Mouse (Mus musculus) hematopoietic stem cell, adult 5-6 weeks (primary cell): Measurements from ENCODE around the gene Prkcd. TPM values are rescaled to one million over a fixed set of nuclear protein-coding genes. Genes with fewer than 3 reads are reported as not detected.

Experiments
- ATAC-seq, 2 experiments: fragments of 125-278 bp in 1 of 2; replicated peaks in 1 of 2; 2 replicates each; pipeline ENCODE4 v1.8.0; 2016 to 2017; ENCODE audit warnings: inconsistent platforms in 2 of 2, mild to moderate bottlenecking in 2 of 2, moderate number of reproducible peaks in 2 of 2, low read depth in 1 of 2, moderate TSS enrichment in 1 of 2; ENCODE audit not compliant: low FRiP score in 2 of 2, poor library complexity in 2 of 2, severe bottlenecking in 2 of 2, insufficient read depth in 1 of 2, low TSS enrichment in 1 of 2
- total RNA-seq: library from RNA; stranded (forward); fragments of 172-1452, 232-1000 nt; gene quantifications from 2 replicates; pipeline ENCODE4 v1.2.3, GENCODE M21; 2017

Prkcd gene
- total RNA-seq, 1 experiment from 2014 or later = 98.0 TPM

DNA sequence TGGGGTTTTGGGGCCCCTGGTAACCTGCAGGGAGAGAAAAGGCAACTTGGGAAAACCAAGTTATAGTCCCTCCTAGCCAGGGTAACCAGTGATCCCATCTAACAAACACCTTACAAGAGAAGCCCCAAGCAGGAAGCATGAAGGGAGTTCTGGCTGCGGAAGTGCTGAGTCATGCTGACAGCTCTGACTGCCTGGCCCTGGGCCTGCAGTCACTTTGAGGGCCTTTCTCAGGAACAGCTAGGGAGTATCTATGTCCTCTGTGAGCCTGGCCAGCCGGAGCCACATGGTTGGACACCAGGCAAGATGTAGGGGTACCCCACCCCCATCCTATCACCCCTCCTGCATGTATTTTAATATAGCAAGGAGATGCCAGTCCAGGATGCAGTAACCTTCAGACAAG, 61.6 kb downstream of the Prkcd start:
- peak; percentile 59 to 61 for ATAC-seq

DNA sequence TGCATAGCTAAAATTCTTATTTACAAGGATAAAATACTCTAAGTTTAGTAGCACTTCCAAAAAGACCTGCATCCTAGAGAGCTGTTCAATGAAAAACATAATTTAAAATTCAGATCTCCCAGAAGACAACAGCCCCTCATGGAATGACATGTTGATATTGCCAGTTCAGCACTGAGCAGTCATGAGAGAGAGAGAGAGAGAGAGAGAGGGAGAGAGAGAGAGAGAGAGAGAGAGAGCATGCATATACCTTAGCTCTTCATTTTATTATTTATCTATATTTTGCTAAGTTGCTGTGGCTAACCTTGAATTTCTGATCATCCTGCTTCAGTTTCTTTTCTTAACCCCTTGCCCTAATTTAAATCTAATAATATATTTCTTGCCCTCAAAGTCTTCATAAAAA, 63.7 kb downstream of the Prkcd start:
- no peak for ATAC-seq

DNA sequence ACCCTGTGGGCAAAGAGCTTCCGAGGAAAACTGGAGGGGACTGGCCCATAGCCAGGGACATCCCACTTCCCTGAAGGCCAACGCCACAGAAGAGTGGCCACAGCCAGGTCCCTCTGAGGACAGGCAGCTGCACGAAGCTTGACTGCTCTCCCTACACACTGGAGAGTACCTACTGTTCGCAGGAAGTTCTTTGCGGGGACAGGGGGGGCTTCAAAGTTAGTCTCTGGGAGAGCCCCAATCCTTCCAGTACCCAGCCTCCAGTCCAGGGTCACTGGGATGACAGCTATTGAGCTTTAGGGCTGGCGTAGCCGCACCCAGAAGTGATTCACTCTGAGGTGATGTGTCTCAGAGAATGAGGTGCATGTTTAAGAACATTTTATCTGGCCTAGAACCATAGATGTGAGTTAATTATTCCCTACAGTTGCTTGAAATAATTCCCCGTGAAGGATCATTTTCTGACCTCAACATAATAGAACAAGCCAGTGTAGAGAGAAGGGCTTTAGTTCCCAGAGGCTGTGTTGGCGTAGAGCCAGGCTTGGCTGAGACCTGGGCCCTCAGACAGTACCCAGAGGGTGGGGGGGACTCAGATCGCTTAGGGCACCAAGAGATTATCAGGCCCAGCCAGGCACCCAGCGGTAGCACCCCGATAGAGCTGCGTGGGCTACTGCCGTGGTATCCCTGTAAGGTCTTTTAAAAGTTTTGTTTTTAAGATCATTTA, 64.4 kb downstream of the Prkcd start:
- ATAC-seq = peak in 1 of 2 experiments; percentile 46; a peak in 1 of 4 replicates

DNA sequence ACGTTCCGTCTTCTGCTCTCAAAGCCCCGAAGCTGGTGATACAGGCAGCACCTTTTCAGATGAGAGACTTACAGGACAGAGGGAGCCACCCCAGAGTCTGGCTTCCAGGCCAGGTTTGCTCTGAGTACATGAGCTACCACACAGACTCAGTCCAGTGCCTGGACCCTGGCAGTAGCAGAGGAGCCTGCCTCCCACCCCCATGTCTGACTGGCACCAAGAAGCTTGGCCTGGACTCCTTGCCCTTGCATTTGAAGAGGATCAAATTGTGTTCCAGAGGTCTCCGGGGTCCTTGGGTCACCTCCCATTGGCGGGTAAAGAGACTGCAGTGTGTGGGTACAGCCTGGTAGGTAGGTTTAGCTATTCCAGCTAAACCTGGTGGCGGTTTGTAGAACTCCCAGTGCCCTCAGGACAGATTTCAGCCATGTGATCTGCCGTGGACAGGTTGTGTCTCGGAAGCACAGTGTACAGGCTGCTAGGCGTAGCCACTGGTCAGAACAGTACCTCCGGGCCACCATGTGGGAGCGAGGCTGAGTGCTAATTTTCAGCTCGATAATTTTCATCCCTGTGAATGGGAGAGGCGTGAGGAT, 65.1 kb downstream of the Prkcd start:
- ATAC-seq = no peak

DNA sequence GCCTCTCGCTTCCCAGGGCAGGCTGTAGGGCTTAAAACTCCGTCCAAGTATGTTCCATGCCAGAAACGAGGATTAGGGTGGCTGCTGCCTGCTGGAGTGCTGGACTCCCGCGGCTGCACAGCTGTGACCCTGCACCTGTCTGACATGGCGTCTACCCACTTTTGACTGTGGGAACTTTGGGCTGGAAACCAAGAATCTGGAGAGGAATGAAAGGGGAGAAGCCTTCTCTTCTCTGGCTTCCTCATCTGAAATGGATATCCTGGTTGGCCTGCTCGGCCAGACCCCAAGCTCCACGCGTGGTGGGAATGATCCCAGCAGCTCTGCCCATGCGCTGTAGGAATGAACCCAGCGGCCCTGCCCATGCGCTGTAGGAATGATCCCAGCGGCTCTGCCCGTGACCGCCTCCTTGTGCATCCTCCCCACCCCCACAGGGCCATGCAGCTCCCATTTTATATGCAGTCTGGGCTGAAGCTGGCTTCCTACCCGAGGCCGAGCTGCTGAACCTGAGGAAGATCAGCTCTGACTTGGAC, 66.6 kb downstream of the Prkcd start:
- ATAC-seq = no peak; a peak in 1 of 4 replicates

DNA sequence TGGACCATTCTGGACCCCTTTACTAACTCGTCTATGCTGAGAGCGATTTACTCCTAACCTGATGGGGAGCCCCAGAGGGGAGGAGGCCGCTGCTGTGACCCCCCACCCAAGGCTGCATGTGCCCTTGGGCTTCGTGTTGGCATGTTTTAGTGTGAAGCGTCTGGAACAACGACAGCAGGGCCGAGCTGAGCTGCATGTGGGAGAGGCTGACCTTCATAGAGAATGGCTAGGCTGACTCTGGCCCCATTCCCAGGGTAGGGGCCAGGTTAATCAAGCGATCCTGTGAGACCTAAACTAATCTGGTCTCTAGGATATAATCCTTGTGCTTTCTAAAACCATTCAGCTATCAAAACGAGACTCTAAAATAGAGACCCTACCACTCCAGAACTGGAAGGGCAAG, 68.3 kb downstream of the Prkcd start:
- no peak for ATAC-seq

DNA sequence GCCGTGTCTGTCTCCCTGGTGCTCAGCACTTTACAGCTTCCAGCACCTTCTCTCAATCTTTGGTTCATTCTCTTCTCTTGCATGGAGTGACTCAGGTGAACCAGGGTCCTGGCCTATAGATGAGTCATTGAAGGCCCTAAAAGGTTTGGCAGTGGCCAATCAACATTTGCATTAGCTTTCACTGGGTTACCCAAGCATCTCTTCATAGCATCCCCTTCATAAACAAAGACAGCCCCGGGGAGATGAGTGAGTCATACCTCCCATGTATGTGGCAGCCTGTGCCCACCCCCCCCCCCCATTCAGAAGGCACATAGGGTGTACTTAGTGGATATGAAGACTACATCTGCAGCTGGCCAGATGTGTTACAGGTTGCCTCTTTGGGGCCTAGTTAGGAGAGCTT, 69.4 kb downstream of the Prkcd start:
- ATAC-seq = no peak

DNA sequence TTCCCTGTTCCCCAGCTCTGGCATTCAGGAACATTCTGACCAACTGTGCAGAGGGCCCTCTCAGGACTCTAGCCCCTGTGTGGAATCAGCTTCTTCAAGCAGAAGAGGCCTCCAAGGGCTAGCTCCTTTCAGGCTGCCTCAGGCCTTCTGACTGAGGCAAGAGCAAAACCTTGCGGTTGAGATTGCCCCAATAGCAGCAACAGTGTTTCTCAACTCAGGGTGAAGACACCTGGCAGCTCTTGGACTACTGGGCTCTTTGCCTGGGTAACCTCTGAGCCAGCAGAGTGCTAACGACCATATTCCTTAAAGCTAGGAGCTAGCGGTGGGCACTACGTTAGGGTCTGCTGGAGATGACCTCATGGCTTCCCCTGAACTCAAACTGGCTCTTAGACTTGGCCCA, 72.8 kb downstream of the Prkcd start:
- peak in 1 of 2 experiments; percentile 17; a peak in 1 of 4 replicates for ATAC-seq

DNA sequence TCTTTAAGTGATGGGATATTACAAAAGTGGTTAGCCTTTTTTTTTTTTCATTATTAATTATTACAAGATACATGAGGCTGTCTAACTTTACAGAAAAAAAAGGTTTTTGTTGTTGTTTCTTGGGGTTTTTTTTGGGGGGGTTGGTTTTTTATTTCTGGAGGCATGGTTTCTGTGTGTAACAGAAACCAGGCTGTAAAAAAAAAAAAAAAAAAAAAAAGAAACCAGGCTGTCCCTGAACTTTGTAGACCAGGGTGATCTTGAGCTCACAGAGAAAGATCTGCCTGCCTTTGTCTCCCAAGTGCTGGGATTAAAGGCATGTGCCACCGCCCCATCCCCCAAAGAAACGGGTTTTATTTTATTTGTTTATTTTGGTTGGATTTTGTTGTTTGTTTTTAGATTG, 74.0 kb downstream of the Prkcd start:
- no peak for ATAC-seq

DNA sequence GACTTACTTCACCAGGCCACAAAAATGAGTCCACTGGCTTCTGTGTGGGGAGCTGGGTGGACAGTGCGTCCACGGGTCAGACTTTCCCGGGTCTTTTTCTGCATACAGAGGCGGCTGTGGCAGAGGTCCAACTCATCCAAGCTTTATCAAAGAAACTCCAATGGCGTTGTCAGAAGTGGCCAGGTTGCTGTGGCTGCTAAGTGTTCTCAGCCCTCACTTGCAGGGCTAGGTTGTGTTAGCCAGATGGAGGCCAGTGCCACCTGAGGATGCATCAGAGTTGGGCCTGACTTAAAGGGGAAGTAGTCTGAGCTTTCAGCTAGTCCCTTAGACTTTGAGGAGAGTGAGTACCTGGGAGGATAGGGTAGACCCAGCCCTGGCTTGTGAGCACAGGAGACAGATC, 74.5 kb downstream of the Prkcd start:
- ATAC-seq = no peak

DNA sequence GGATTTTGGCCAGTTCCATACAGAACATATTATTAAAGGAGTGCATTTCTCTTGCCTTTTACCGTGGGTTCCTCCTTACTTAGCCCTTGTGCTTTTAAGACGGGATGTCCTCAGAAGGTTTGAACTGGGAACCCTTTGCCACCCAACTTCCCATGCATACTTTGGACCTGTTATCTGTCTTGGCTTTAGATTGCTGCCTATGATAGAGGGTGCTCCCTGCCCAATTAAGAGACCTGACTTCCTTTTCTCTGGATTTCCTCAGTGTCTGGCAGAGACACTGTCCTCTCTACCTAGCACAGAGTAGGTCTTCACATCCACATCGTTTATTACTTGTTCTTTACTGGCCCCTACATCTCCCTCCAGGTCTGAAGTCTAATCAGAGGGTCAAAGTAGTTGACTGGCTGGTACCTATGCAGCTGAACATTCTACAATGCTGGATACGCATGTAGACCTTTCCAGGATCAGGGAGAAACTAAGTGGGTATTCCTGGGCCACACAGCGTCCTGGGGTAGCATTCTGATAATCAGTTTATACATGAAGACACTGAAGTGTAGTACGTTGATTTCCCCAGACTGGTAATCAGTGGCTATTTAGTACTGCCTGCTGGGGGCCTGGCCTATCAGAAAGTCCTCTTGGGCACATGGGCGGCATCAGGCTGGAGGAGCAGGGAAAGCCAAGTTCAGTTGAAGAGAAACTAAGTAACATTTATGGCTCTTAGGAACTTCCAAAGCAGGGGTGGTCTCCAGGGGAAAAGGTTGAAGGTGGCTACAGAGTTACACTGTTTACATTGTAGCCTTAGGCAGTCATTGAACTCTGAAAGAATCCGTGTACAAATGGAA, 75.6 kb downstream of the Prkcd start:
- no peak for ATAC-seq

DNA sequence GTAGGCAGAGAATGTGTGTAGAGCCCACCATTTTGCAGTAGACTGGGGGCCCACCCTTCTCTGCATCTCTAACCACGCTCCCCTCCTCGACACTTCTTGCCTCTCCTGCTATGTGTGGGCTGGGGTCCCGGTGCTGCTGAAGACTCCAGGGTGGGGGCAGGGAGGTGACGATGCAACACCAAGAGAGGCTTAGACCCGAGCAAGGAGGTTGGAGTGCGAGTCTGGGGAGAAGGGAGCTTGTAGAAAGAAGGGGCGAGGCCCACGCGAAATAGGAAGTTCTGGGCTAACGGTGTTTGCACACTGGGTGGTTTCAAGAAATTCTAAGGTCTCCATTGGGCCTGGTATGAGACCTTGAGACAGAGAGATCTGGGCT, 76.2 kb downstream of the Prkcd start:
- 0 out of 4 replicates have a peak, but pooled peaks have one; percentile 12 to 19 for ATAC-seq

DNA sequence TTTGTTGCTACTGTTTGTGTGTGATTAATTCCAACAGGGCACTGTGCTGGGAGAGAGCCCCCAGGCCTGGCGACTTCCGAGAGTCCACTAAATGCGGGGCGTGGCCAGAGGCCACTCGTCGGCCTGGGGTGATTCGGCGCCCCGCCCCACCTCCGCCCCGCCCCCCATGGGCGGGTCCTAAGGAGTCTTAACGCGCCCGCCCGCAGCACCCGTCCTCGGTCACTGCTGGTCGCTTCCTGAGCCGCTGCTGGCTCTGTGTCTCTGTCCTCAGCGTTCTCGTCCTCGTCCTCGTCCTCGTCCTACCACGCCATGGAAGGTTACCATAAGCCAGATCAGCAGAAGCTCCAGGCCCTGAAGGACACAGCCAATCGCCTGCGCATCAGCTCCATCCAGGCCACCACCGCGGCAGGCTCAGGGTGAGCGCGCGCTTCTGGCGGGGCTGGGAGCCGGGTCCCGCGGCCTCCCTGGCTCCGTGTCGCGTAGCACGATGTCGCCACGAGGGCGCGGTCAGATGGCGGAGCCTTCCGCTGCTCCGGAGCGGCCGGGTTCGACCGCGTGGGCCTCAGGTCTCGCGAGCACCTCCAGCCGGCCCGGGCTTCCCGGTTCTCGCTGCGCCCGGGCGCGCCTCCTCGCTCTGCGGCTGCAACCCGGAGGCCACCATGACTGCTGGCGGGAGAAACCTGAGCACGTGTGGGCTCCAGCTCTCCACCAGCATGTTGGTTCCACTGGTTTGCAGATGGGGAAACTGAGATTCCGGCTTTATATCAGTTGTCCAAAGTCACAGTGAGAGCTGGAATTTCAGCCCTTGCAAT, 76.8 kb downstream of the Prkcd start:
- ATAC-seq = peak; percentile 77 to 78

DNA sequence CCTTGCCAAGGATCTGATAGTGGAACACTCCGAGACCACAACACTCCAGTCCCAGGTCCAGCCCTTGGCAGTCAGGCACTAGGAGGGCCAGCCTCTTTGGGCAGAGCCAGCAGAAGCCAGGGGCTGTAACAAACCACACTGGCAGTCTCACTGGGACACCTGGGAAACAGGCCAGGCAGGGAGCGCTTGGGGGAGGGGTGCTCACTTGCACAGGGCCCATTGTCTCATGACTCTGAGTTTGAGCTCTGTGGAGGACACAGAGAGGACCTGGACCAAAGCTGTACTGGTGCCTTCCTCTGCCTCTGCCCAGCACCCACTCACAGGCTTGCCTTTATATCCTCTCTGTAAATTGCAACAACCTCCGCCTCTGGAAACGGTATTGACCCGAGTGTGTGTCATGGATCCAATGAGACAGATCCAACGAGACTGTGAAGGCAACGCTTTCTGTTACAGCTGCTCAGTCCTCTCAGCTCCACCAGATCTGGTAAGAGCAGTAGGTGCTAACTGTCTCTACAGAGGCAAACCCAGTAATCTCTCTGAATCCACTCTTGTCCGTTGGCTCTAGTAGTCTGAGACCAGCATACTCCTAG, 77.8 kb downstream of the Prkcd start, which contains the start of gene Tkt:
Gene Tkt (plus strand): TSS at position 229 of the 590 bp plus-strand sequence.
- peak; percentile 1 to 13; a peak in 2 of 4 replicates for ATAC-seq
